Mouse (Mus musculus) heart, adult 2 months (tissue): ENCODE measurements around the gene Mlip.
A peak's percentile ranks its signal among the peaks of the same experiment; 100 is the strongest.

ENCODE experiments used
- CTCF ChIP-seq: fragments of 200-600 bp; IDR thresholded peaks from 2 replicates; pipeline ENCODE4 v1.8.1; 2022; ENCODE audit warnings: antibody characterized with exemption, mild to moderate bottlenecking, moderate library complexity
- EP300 ChIP-seq: fragments of 200-500 bp; IDR thresholded peaks from 2 replicates; pipeline ENCODE4 v1.6.1; 2011; ENCODE audit warnings: low read depth, low read length, control low read depth; ENCODE audit not compliant: insufficient read depth
- POLR2A ChIP-seq: fragments of 200-500 bp; IDR thresholded peaks from 2 replicates; pipeline ENCODE4 v1.6.1; 2011; ENCODE audit warnings: mild to moderate bottlenecking, low read depth, low read length, control low read depth; ENCODE audit not compliant: insufficient read depth

GRCm38 (mm10) chr9:77353942-77354341, 1.2 kb upstream of the Mlip start:
- TF ChIP-seq POLR2A (no peak), CTCF (peak; percentile 53), EP300 (no peak)
